Mouse (Mus musculus) lung, adult 2 months (tissue): ENCODE results near the gene Srp54a.

Experiments used
- CTCF ChIP-seq: fragments of 200-500 bp; IDR thresholded peaks from 2 replicates; pipeline ENCODE4 v1.5.1; 2011; ENCODE audit warnings: mild to moderate bottlenecking, low read length, control low read depth; ENCODE audit not compliant: insufficient read depth
- POLR2A ChIP-seq: fragments of 200-500 bp; IDR thresholded peaks from 2 replicates; pipeline ENCODE4 v1.6.1; 2011; ENCODE audit warnings: low read depth, mild to moderate bottlenecking, control low read depth, low read length, borderline replicate concordance; ENCODE audit errors: extremely low read depth

GRCm38 (mm10) chr12:55061006-55061405 is 19.1 kb upstream of the Srp54a start:
- TF ChIP-seq CTCF: no peak
- no peak for TF ChIP-seq POLR2A
